Mouse (Mus musculus): ENCODE data around the gene 4931428L18Rik. TPM values are rescaled to one million over a fixed set of nuclear protein-coding genes. Genes with fewer than 3 reads are reported as not detected.

Gene 4931428L18Rik
- not detected in 2 replicates for polyA plus RNA-seq (2012; rRNA removed)

GRCm38 (mm10) chr1:31222564-31222963, at the start of gene 4931428L18Rik, which contains the start of gene Pih1d3:
Gene 4931428L18Rik, minus strand, starts transcription at chr1:31222684.
Gene Pih1d3, plus strand, starts transcription at chr1:31222838.

GRCm38 (mm10) chr1:31176101-31176500, 46.4 kb downstream of the 4931428L18Rik start, which contains the start of gene Lgsn:
Gene Lgsn, plus strand, starts transcription at chr1:31176401.

DNA sequence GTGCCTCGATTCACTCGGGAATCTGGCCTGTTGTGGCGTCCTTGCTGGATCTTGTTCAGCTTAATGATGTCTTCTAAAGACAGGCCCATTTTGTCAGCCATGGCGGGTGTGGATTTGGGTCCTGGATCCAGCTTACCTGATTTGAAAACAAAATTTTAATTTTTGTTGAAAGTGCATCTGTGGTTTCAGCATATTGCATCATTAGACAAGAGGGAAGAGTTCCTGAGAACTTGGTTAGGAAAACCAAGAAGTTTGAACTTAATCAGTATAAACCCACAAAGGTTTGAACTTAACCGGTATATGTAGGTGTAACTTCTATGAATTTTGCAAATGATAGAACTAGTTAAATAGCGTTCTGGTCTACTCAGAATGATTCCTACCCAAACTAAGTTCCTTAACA, 244.6 kb downstream of the 4931428L18Rik start, which contains the start of gene AC153137.1:
Gene AC153137.1 (minus strand): TSS at position 101 of the 400 bp plus-strand sequence.

Other genes with a start within 250 kb of the 4931428L18Rik start
- gene AC153137.1, start 244.7 kb downstream of the 4931428L18Rik start, polyA plus RNA-seq (2012; rRNA removed), result not detected in 2 replicates
- gene Lgsn, start 46.3 kb downstream of the 4931428L18Rik start, polyA plus RNA-seq (2012; rRNA removed), result 0.08 TPM in 1 of 2 replicates, not detected in the other
- not detected in 2 replicates for gene Pih1d3, start 154 bp upstream of the 4931428L18Rik start, polyA plus RNA-seq (2012; rRNA removed)

Data from central nervous system, embryonic 18 days (tissue).